Mouse (Mus musculus) embryonic facial prominence, embryonic 10.5 days (tissue): Measurements from ENCODE around the gene Tnip3. TPM values are rescaled to one million over a fixed set of nuclear protein-coding genes. Genes with fewer than 3 reads are reported as not detected.

ENCODE experiments used
- DNase-seq: peaks from one replicate; pipeline ENCODE4 v3.0.0-alpha.2; 2017; ENCODE audit warnings: low spot score
- H3K27ac ChIP-seq: fragments of 300-500 bp; sonication (generic); replicated peaks from 2 replicates; pipeline ENCODE4 v1.5.1; 2016; ENCODE audit warnings: mild to moderate bottlenecking
- H3K27me3 ChIP-seq: fragments of 300-500 bp; sonication (generic); replicated peaks from 2 replicates; pipeline ENCODE4 v1.6.1; 2016; ENCODE audit warnings: low read depth, mild to moderate bottlenecking; ENCODE audit not compliant: poor library complexity, severe bottlenecking
- H3K36me3 ChIP-seq: fragments of 300-500 bp; sonication (generic); replicated peaks from 2 replicates; pipeline ENCODE4 v1.6.1; 2016; ENCODE audit warnings: mild to moderate bottlenecking, moderate library complexity
- H3K4me1 ChIP-seq: fragments of 300-500 bp; sonication (generic); 2 replicates; pipeline ENCODE4 v1.6.1; 2016
- H3K4me3 ChIP-seq: fragments of 300-500 bp; sonication (generic); 2 replicates; pipeline ENCODE4 v1.5.1; 2016; ENCODE audit warnings: mild to moderate bottlenecking, moderate library complexity
- H3K9me3 ChIP-seq: fragments of 300-500 bp; sonication (generic); 2 replicates; pipeline ENCODE4 v1.6.1; 2016; ENCODE audit warnings: mild to moderate bottlenecking
- WGBS: fragments of 180-500 bp; shearing (Covaris S2); methylation state at CpG from one replicate; pipeline ENCODE4 v1.1.7; 2016; 5-methylcytosine and 5-hydroxymethylcytosine counted together
- polyA plus RNA-seq: library from polyadenylated mRNA; unstranded; fragments of >200 nt; fragmentation: Nextera tagmentation; extraction: Ambion mirVana; gene quantifications from 2 replicates; pipeline ENCODE4 v1.2.1, GENCODE M21; 2016

The Tnip3 gene
- polyA plus RNA-seq, 1 experiment from 2014 or later, result not detected

DNA sequence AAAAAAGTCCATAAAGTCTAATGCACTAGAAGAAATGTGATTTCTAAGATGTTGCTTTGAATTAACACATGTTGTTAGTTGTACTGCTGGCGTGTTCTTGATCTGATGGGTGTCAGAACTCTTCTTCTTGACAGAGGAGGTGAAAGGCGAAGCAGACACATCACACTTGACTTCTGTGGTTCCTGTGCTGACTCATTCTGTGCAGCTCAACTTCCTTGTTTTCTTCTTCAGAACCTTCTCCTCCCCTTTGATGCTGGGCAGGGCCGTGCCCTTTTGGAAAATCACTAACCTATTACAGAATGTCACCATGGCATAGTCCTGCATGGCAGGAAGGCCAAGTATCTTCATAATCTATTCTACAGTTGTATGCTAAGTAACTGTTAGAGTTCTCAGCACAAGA lies 69.1 kb downstream of the Tnip3 start:
- Histone ChIP-seq H3K27ac (no peak overlapping the region), H3K9me3 (no peaks in the 10 kb centered on the region), H3K4me1 (0 out of 2 replicates have a peak, but pooled peaks cover 2% of the 10 kb centered on the region), H3K4me3 (no peak overlapping the region), H3K27me3 (peaks cover 4% of the 10 kb centered on the region; the same call in 1 of the 2 replicates), H3K36me3 (no peaks in the 10 kb centered on the region)
- no peak for DNase-seq
- 81% methylated on average over 3 of the region's 3 CpGs for WGBS

DNA sequence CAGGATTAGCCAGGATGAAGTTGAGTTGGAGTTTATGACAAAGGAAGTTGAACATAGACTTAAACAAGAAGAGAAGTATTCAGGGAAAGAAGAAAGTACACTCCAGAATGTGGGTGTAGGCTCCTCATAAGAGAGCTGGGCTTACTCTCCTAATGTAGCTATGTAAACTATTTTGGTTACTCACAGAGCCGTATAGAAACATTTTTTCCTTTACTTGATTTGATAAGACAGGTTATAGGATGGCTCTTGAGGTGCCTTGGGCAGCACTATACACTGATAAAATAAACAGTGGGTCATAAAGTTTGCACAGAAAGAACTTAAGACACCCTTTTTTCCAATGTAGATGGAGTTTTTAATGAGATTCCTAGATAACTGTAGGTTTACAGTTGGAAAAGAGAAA lies 70.3 kb downstream of the Tnip3 start:
- H3K27me3 ChIP-seq, result peaks cover 4% of the 10 kb centered on the region; the same call in 1 of the 2 replicates
- no peak overlapping the region for H3K27ac ChIP-seq
- no peak overlapping the region for H3K4me3 ChIP-seq
- H3K36me3 ChIP-seq, result no peaks in the 10 kb centered on the region
- WGBS, result 87% methylated on average over 1 of the region's 1 CpGs
- no peak for DNase-seq
- H3K4me1 ChIP-seq, result 0 out of 2 replicates have a peak, but pooled peaks cover 2% of the 10 kb centered on the region
- no peaks in the 10 kb centered on the region for H3K9me3 ChIP-seq

DNA sequence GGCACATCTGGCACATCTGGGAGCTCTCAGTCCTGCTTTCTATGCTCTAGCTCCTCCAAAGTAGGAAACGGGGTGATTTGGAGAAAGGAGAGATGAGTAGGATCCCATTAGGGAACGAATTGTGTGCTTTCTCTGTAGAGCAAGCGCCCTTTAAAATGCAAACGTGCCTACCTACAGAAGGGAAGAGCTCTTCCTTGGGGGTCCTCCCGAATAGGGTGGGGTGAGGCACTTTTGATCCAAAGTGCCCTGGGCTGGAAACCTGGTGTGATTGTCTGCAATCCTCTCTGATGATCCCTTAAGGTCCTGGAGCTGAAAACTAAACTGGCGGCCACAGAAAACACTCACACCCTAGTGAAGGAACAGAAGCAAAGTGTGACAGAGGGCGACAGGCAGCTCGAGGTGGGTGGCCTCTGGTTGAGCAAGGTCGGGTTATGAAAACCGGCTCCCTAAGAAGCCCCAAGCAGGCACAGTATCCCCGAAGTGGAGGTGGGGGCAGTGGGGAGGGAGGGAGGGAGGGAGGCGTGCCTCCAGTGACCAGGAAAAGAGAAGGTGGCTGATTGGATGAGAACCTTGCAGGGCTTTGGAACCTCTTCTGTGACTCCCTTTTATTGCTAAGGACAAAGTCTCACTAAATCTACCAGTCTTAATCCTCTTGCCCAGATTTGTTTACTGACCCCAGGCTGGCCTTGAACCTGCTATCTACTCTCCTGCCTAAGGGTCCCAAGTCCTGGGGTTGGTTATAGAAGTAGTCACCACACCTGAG lies 72.1 kb downstream of the Tnip3 start:
- H3K9me3 ChIP-seq, result no peaks in the 10 kb centered on the region
- peaks cover 4% of the 10 kb centered on the region; the same call in 1 of the 2 replicates for H3K27me3 ChIP-seq
- DNase-seq, result no peak
- no peaks in the 10 kb centered on the region for H3K36me3 ChIP-seq
- H3K27ac ChIP-seq, result no peak overlapping the region
- H3K4me1 ChIP-seq, result 0 out of 2 replicates have a peak, but pooled peaks cover 2% of the 10 kb centered on the region
- WGBS, result 13% methylated on average over 12 of the region's 12 CpGs
- no peak overlapping the region for H3K4me3 ChIP-seq

DNA sequence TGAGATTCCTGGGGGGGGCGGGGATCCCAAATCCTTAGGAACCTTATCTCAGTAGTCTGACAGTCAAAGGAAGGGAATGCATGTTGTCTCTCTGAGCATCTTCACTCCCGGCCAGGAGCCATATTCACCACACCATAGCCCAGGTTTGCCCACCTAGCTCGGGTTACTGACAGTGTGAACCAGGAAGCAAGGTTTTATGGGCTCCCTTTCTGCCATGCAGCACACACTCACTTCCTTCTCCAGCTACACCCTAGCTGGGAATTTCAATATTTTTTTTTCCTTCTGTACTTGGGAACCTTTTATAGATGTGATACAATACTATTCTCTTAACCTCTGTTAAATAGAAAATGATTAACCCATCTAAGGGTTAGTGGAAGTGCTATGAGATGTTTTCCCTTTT lies 73.4 kb downstream of the Tnip3 start:
- H3K36me3 ChIP-seq, result no peaks in the 10 kb centered on the region
- H3K27me3 ChIP-seq, result peaks cover 4% of the 10 kb centered on the region; the same call in 1 of the 2 replicates
- no peak for DNase-seq
- no peak overlapping the region for H3K27ac ChIP-seq
- H3K9me3 ChIP-seq, result no peaks in the 10 kb centered on the region
- 76% methylated on average over 3 of the region's 3 CpGs for WGBS
- no peak overlapping the region for H3K4me3 ChIP-seq
- H3K4me1 ChIP-seq, result 0 out of 2 replicates have a peak, but pooled peaks cover 2% of the 10 kb centered on the region

DNA sequence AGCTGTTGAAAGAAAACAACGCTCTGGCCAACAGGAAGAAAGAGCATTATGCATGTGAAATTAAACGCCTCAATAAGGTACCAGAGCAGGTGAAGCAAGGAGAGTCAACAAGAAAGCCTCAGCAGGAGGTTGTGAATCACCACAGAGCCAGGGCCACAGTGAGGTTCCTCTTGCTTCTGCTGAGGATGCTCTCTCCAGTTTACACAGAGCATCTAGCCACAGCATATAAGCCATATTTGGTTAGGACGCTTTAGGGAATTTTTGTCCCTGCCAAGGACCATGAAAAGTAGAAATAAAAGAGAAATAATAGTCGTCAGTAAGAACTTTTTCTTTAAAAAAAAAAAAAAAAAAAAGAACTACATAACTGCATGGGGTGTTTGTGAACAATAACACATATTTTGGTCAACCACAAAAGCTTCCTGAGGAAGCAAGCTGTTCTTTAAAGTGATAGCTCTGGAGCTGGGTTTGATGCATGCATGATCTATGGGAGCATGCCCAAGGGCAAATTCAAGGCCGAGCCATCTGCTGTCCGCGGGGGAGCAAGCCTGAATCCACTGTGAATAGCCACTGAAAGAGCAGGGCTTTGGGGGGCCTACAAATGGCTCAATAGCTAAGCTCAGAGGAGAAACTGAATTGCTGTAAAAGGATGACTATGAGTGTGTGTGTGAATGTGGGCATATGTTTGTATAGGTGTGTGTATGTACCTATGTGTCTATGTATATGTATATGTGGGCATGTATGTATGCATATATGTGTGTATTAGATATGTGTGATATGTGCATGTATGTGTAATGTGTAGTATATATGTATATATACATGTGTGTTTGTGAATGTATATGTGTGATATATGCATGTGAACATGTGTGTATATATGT lies 75.0 kb downstream of the Tnip3 start:
- H3K27ac ChIP-seq, result no peak overlapping the region
- no peak overlapping the region for H3K4me3 ChIP-seq
- no peaks in the 10 kb centered on the region for H3K36me3 ChIP-seq
- no peaks in the 10 kb centered on the region for H3K9me3 ChIP-seq
- H3K27me3 ChIP-seq, result peaks cover 4% of the 10 kb centered on the region; the same call in 1 of the 2 replicates
- H3K4me1 ChIP-seq, result 0 out of 2 replicates have a peak, but pooled peaks cover 2% of the 10 kb centered on the region
- DNase-seq, result no peak
- WGBS, result 32% methylated on average over 7 of the region's 7 CpGs

DNA sequence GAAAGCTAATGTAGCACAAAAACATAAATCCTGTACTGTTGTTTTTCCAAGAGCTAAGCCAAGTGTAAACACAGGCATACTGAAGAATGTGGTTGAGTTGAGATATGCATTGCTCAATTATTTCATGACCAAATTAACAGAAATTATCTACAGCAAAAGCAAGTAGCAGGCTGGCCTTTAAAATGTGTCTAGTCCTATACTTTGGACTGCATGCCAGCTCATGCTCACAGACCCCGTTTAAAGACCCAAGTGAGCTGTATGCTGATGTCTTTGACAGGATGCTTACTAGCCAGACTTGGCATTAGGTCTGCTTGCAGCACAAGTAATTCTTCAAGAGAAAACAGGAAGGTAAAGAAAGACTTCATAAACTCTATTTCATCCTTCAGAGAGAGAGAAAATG lies 75.8 kb downstream of the Tnip3 start:
- Histone ChIP-seq H3K36me3 (no peaks in the 10 kb centered on the region), H3K4me3 (no peak overlapping the region), H3K27me3 (peaks cover 4% of the 10 kb centered on the region; the same call in 1 of the 2 replicates), H3K9me3 (no peaks in the 10 kb centered on the region), H3K27ac (no peak overlapping the region), H3K4me1 (0 out of 2 replicates have a peak, but pooled peaks cover 2% of the 10 kb centered on the region)
- WGBS, result 61% methylated on average over 1 of the region's 1 CpGs
- no peak for DNase-seq

DNA sequence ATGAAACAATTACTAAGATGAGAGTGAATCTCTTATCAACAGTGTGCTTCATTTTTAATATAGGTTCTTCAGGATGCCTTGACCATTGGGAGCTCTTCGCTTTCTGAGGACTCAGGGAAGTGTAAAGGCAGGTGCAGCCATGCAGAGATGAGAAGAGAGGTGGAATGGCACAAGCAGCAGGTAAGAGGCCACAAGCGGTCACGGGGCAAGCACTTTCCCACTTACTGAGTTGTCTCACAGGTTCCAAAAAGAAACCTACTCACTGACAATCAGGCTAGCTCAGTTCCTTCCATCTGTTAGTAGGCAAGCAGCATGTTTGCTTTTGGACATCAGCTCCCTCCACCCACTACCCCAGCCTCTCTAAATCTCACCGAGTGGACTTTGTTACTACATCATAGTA lies 80.7 kb downstream of the Tnip3 start:
- H3K4me1 ChIP-seq, result no peaks in the 10 kb centered on the region
- 85% methylated on average over 4 of the region's 4 CpGs for WGBS
- no peaks in the 10 kb centered on the region for H3K27me3 ChIP-seq
- no peak for DNase-seq
- H3K36me3 ChIP-seq, result no peaks in the 10 kb centered on the region
- no peaks in the 10 kb centered on the region for H3K9me3 ChIP-seq
- H3K4me3 ChIP-seq, result no peak overlapping the region
- H3K27ac ChIP-seq, result no peak overlapping the region

DNA sequence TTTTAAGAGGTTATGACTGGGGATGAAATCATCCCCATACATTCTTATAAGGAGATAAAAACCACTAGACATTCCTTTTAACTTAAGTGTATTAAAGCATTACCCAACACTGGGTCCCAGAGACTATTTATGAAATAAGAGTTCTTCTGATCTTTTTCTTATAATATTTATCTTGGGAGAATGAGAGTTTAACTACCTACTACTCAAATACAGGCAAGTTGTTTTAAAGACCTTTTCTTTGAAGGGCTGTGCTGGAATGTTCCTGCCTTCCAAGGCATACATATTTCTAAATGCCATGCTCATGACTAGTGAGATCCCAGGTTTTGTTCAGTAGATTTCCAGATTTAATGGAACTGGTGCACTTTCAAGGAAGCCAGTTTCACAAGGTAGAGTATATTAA lies 81.8 kb downstream of the Tnip3 start:
- Histone ChIP-seq H3K27me3 (no peaks in the 10 kb centered on the region), H3K27ac (no peak overlapping the region), H3K9me3 (no peaks in the 10 kb centered on the region), H3K4me3 (no peak overlapping the region), H3K36me3 (no peaks in the 10 kb centered on the region), H3K4me1 (no peaks in the 10 kb centered on the region)
- no peak for DNase-seq

DNA sequence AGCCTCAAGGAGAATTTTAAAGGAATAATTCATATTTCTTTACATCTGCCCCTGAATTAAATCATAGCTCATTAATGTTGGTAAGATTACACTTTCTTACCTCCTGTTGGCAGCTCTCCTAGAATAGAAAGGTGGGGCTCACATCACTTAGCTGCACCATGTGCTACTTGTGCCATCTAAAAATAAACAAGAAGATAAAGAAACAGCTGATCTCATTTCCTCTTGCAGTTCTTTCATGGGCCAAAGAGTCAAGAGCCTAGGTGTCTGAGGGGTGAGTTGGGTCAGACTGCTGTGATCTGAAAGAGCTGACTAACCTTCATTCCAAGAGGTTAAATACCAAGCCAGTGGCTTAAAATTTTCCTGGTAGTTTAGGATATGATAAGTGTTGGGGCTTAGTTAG lies 86.7 kb downstream of the Tnip3 start:
- Histone ChIP-seq H3K4me1 (no peaks in the 10 kb centered on the region), H3K36me3 (no peaks in the 10 kb centered on the region), H3K27me3 (no peaks in the 10 kb centered on the region), H3K9me3 (no peaks in the 10 kb centered on the region), H3K4me3 (no peak overlapping the region), H3K27ac (no peak overlapping the region)
- no peak for DNase-seq

DNA sequence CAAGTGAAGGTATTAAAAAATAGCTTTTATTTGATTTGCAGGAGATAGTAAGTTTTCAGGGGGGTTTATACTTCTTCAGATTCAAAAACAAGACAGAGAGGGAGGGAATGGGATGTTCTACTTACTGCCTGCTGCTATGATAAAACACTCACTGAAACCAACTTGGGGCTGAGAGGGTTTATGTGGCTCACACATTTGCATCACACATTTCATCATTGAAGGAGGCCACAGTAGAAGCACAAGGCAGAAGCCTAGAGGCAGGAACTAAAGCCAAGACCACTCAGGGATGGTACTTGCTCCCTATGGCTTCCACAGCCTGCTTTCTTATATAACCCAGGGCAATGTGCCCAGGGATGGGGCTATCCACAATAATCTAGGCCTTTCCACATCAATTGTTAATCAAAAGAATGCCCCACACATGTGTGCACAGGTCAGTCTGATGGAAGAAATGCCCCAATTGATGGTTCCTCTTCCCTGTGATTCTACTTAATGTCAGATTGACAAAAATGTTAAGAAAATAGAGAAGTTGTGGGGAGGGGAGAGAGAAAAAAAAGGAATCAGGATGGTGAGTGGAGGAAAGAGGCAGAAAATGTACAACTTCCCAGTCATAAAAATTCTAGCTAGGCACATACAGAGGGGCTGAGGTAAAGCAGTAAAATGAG lies 88.9 kb downstream of the Tnip3 start:
- Histone ChIP-seq H3K27ac (no peak overlapping the region), H3K9me3 (no peaks in the 10 kb centered on the region), H3K27me3 (no peaks in the 10 kb centered on the region), H3K4me1 (no peaks in the 10 kb centered on the region), H3K4me3 (no peak overlapping the region), H3K36me3 (no peaks in the 10 kb centered on the region)
- no peak for DNase-seq

DNA sequence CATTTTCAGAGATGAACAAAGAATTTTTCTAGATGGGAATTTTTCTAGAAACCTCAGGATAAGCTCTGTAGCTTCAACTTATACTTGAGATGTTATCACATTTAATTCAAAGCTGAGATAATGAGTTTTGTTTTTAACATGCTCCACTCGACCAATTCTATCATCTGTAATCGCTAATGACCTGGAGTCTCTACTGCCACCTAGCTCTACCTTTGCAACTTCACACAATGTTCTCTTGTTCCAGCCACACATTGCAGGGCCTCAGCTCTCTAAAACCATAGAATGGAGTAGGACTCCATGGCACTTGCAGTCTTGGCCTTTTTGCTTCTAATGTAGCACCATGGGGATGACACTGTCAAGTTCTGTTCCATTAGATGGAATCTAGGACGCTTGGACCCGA lies 90.5 kb downstream of the Tnip3 start:
- no peaks in the 10 kb centered on the region for H3K27me3 ChIP-seq
- no peaks in the 10 kb centered on the region for H3K36me3 ChIP-seq
- no peaks in the 10 kb centered on the region for H3K9me3 ChIP-seq
- no peaks in the 10 kb centered on the region for H3K4me1 ChIP-seq
- DNase-seq, result no peak
- 71% methylated on average over 4 of the region's 4 CpGs for WGBS
- H3K27ac ChIP-seq, result no peak overlapping the region
- no peak overlapping the region for H3K4me3 ChIP-seq

DNA sequence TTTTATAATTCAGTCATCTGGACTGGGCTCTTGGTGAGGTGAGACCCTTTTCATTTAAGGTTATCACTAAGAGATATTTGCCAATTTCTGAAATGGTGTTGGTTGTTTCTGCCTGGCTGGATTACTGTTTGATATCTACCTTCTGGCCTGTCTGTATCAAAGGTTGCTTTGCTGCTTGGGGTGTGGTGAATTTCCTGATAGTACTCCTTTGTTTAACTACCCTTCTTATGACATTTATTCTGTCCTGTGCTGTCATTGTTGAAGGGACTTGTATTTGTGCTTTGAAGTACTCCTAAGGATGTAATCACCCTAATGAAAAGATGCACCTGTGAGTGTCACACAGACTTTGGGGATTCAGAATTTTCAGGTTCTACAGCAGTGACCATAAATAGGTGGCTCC lies 96.1 kb downstream of the Tnip3 start:
- Histone ChIP-seq H3K27ac (no peak overlapping the region), H3K27me3 (no peaks in the 10 kb centered on the region), H3K36me3 (no peaks in the 10 kb centered on the region), H3K4me3 (no peak overlapping the region), H3K4me1 (no peaks in the 10 kb centered on the region), H3K9me3 (no peaks in the 10 kb centered on the region)
- no peak for DNase-seq
